Comparison of ENCODE assay signal across 8 mouse cellular contexts in genomic region chr1:59669962-59670630, GRCm38 (mm10). TPM values are rescaled to one million over a fixed set of nuclear protein-coding genes. Genes with fewer than 3 reads are reported as not detected.
A peak's percentile ranks its signal among the peaks of the same experiment; 100 is the strongest.
DNase-seq lines count a peak whose midpoint lies in the region; ATAC-seq and TF ChIP-seq lines count a peak whose summit lies in the region.

No protein-coding gene starts in this region.

- H3K4me1 ChIP-seq in limb, embryonic 14.5 days (ENCODE audit: control insufficient read depth, insufficient read depth, low read length) = peaks cover 4% of the 10 kb centered on the region; the same call in 1 of the 2 replicates
- H3K4me1 ChIP-seq in midbrain, embryonic 14.5 days (ENCODE audit: control insufficient read depth, insufficient read depth, low read length) = peaks cover 16% of the 10 kb centered on the region

- H3K36me3 ChIP-seq in limb, embryonic 14.5 days (ENCODE audit: control insufficient read depth, insufficient read depth, low read length) = no peaks in the 10 kb centered on the region; the same call in 1 of the 2 replicates
- no peaks in the 10 kb centered on the region for H3K36me3 ChIP-seq in midbrain, embryonic 14.5 days (ENCODE audit: control insufficient read depth, insufficient read depth, low read length)
- no peaks in the 10 kb centered on the region for H3K36me3 ChIP-seq in splenic B cell, adult 2 months (ENCODE audit: control insufficient read depth, insufficient read depth, low read length, poor library complexity, severe bottlenecking)

- no peaks in the 10 kb centered on the region for H3K27me3 ChIP-seq in limb, embryonic 14.5 days (ENCODE audit: control insufficient read depth, insufficient read depth, low read length)
- no peaks in the 10 kb centered on the region for H3K27me3 ChIP-seq in midbrain, embryonic 14.5 days (ENCODE audit: control insufficient read depth, insufficient read depth, low read length)
- peaks cover 1% of the 10 kb centered on the region; the same call in 1 of the 2 replicates for H3K27me3 ChIP-seq in splenic B cell, adult 2 months (ENCODE audit: control insufficient read depth, insufficient read depth, low read length, poor library complexity, severe bottlenecking)

- peak; percentile 45 for ATAC-seq in limb, embryonic 14.5 days (ENCODE audit: low FRiP score, low read depth)
- peak; percentile 75 for ATAC-seq in midbrain, embryonic 14.5 days (ENCODE audit: low FRiP score, low TSS enrichment)

- TF ChIP-seq POLR2A in limb, embryonic 14.5 days (IDR thresholded peaks at IDR 0.05; ENCODE audit: borderline replicate concordance, extremely low read depth, insufficient read depth, insufficient read length) = no peak

- no peaks in the 10 kb centered on the region for H3K9me3 ChIP-seq in limb, embryonic 14.5 days (ENCODE audit: control insufficient read depth, low read length)
- no peaks in the 10 kb centered on the region for H3K9me3 ChIP-seq in midbrain, embryonic 14.5 days (ENCODE audit: control insufficient read depth, low read length)

- peak; percentile 24 to 26 for DNase-seq in thymus, adult 18-20 months
- DNase-seq in thymus, postnatal 36 days = no peak
- peak; percentile 40 for DNase-seq in cerebellum, adult 8-10 months
- peak; percentile 26 for DNase-seq in forelimb bud, embryonic 11.5 days (ENCODE audit: low read depth, low spot score)
- DNase-seq in induced T-regulatory cell, adult 2 months (ENCODE audit: low read depth) = peak; percentile 75
- peak; percentile 7 for DNase-seq in limb, embryonic 14.5 days (ENCODE audit: low spot score)
- DNase-seq in midbrain, embryonic 14.5 days = no peak
- peak; percentile 51 for DNase-seq in splenic B cell, adult 2 months (ENCODE audit: low read depth, low spot score)

- peak overlapping the region; percentile 66 for H3K4me2 ChIP-seq in limb, embryonic 14.5 days (replicated peaks; ENCODE audit: low read depth, low read length, severe bottlenecking)
- peak overlapping the region; percentile 85 for H3K4me2 ChIP-seq in midbrain, embryonic 14.5 days (ENCODE audit: low read length)

- under 1% methylated on average over 36 of the region's 54 CpGs for WGBS in limb, embryonic 14.5 days
- under 1% methylated on average over 51 of the region's 54 CpGs for WGBS in midbrain, embryonic 14.5 days

- peak overlapping the region; percentile 95 for H3K4me3 ChIP-seq in limb, embryonic 14.5 days (replicated peaks; ENCODE audit: low read length)
- H3K4me3 ChIP-seq in midbrain, embryonic 14.5 days (replicated peaks; ENCODE audit: low read depth, low read length) = peak overlapping the region; percentile 84

- H3K27ac ChIP-seq in limb, embryonic 14.5 days (replicated peaks; ENCODE audit: low read depth, low read length) = peak overlapping the region; percentile 96
- H3K27ac ChIP-seq in midbrain, embryonic 14.5 days (replicated peaks; ENCODE audit: low read depth, low read length) = peak overlapping the region; percentile 94

- H3K9ac ChIP-seq in limb, embryonic 14.5 days (ENCODE audit: low read depth, low read length, severe bottlenecking) = peak overlapping the region; percentile 98
- H3K9ac ChIP-seq in midbrain, embryonic 14.5 days (replicated peaks; ENCODE audit: low read length) = peak overlapping the region; percentile 91

RNA-seq across cellular contexts. Expression of gene Sumo1, which starts 0.5 kb away (rescaled TPM):
- 114 and 141 TPM in 2 replicates for polyA plus RNA-seq in limb, embryonic 14.5 days (2012; rRNA removed)
- 420 and 427 TPM in 2 replicates for polyA plus RNA-seq in limb, embryonic 14.5 days (2014; fragmentation: Nextera tagmentation; extraction: Ambion mirVana)
- polyA plus RNA-seq in midbrain, embryonic 14.5 days (2014; fragmentation: Nextera tagmentation; extraction: Ambion mirVana) = 387 and 419 TPM in 2 replicates

RNA-seq across cellular contexts. Expression of gene Nop58, which starts 14.7 kb away (rescaled TPM):
- polyA plus RNA-seq in limb, embryonic 14.5 days (2012; rRNA removed) = 65.7 and 115 TPM in 2 replicates
- polyA plus RNA-seq in limb, embryonic 14.5 days (2014; fragmentation: Nextera tagmentation; extraction: Ambion mirVana) = 185 and 200 TPM in 2 replicates
- 135 and 140 TPM in 2 replicates for polyA plus RNA-seq in midbrain, embryonic 14.5 days (2014; fragmentation: Nextera tagmentation; extraction: Ambion mirVana)

Comparison
In these comparisons a context has a peak if more than half of its experiments do, and no peak if none do; other contexts are left out.
1. DNase-seq: peak in thymus, adult 18-20 months (2 of 2), cerebellum, adult 8-10 months (single experiment), forelimb bud, embryonic 11.5 days (single experiment), induced T-regulatory cell, adult 2 months (single experiment), limb, embryonic 14.5 days (single experiment) and splenic B cell, adult 2 months (single experiment); none in thymus, postnatal 36 days (0 of 2) and midbrain, embryonic 14.5 days (single experiment).